Mouse (Mus musculus) inflammation-experienced regulatory T-cells, adult 16 weeks (primary cell): ENCODE data around the gene Ormdl2. TPM values are rescaled to one million over a fixed set of nuclear protein-coding genes. Genes with fewer than 3 reads are reported as not detected.

Experiments
- polyA plus RNA-seq: library from polyadenylated mRNA; unstranded; fragments of 100-300 nt; shearing (Covaris generic); gene quantifications from one replicate; pipeline ENCODE4 v1.2.1, GENCODE M21; 2017

The Ormdl2 gene
- 89.2 TPM for polyA plus RNA-seq

GRCm38 (mm10) chr10:128821358-128822056 lies at the start of gene Ormdl2:
TSS of gene Ormdl2 (minus strand) at chr10:128821645.

GRCm38 (mm10) chr10:128817033-128817432 lies 4.4 kb downstream of the Ormdl2 start, which contains the start of gene Sarnp:
TSS of gene Sarnp (plus strand) at chr10:128817333.

GRCm38 (mm10) chr10:128804271-128805091 lies 17.0 kb downstream of the Ormdl2 start, which contains the start of gene Tmem198b:
TSS of gene Tmem198b (minus strand) at chr10:128804370.

DNA sequence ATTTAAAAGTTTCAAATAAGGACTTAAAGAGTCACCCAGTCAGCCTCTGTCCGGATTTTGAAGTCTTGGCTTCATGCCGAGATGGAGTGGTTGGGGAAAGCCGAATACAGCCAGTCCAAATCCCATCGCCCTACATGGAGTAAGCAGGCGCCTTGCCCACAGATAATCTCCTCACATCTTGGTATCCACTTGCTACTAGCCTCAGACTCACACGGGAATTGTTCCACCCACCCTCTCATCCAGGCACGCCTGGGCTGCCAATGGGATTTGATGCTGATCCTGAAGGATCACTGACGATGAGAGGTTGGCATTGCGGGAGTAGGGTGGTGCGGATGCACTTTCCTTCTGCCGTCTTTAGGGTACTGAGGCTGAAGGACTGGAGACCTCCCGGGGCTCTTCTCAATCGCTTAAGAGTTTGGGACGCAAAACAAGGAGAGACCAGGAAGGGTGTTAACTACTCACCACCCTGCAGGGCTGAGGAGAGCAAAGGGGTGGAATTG lies 17.6 kb downstream of the Ormdl2 start, which contains the start of gene Dnajc14:
TSS of gene Dnajc14 (plus strand) at position 292 of the 500 bp plus-strand sequence.

GRCm38 (mm10) chr10:128790398-128791124 lies 30.9 kb downstream of the Ormdl2 start, which contains the start of gene Mmp19:
TSS of gene Mmp19 (plus strand) at chr10:128790910.

Other genes with a start within 250 kb of the Ormdl2 start
- gene Erbb3, start 232.0 kb downstream of the Ormdl2 start, polyA plus RNA-seq = 12.6 TPM
- gene Rps26, start 194.9 kb downstream of the Ormdl2 start, polyA plus RNA-seq = 590 TPM
- 171 TPM for gene Ikzf4, start 175.7 kb downstream of the Ormdl2 start, polyA plus RNA-seq
- gene Suox, start 147.6 kb downstream of the Ormdl2 start, polyA plus RNA-seq = 61.8 TPM
- gene Rab5b, start 125.4 kb downstream of the Ormdl2 start, polyA plus RNA-seq = 56.8 TPM
- gene Pmel, start 117.5 kb downstream of the Ormdl2 start, polyA plus RNA-seq = 4.6 TPM
- gene Cdk2, start 116.6 kb downstream of the Ormdl2 start, polyA plus RNA-seq = 47.2 TPM
- 706 TPM for gene Dgka, start 76.8 kb downstream of the Ormdl2 start, polyA plus RNA-seq
- gene Pym1, start 73.8 kb downstream of the Ormdl2 start, polyA plus RNA-seq = 31.6 TPM
- gene Mmp19, start 30.7 kb downstream of the Ormdl2 start, polyA plus RNA-seq = not detected
- 136 TPM for gene Dnajc14, start 17.6 kb downstream of the Ormdl2 start, polyA plus RNA-seq
- 6.1 TPM for gene Tmem198b, start 17.3 kb downstream of the Ormdl2 start, polyA plus RNA-seq
- gene Sarnp, start 4.3 kb downstream of the Ormdl2 start, polyA plus RNA-seq = 149 TPM
- 1.2 TPM for gene Gdf11, start 70.1 kb upstream of the Ormdl2 start, polyA plus RNA-seq
- 1.2 TPM for gene Cd63, start 79.3 kb upstream of the Ormdl2 start, polyA plus RNA-seq
- gene Rdh5, start 101.2 kb upstream of the Ormdl2 start, polyA plus RNA-seq = 21.9 TPM
- 196 TPM for gene Bloc1s1, start 102.4 kb upstream of the Ormdl2 start, polyA plus RNA-seq
- gene Itga7, start 112.2 kb upstream of the Ormdl2 start, polyA plus RNA-seq = 9.1 TPM
- gene Mettl7b, start 139.3 kb upstream of the Ormdl2 start, polyA plus RNA-seq = not detected
- gene Olfr9, start 167.8 kb upstream of the Ormdl2 start, polyA plus RNA-seq = not detected
- gene Olfr763, start 189.1 kb upstream of the Ormdl2 start, polyA plus RNA-seq = not detected
- gene Olfr764-ps1, start 218.3 kb upstream of the Ormdl2 start, polyA plus RNA-seq = not detected
- gene Olfr765, start 228.4 kb upstream of the Ormdl2 start, polyA plus RNA-seq = not detected
- not detected for gene Olfr766-ps1, start 247.3 kb upstream of the Ormdl2 start, polyA plus RNA-seq